Mouse (Mus musculus) layer of hippocampus, adult 9-11 months (tissue): Measurements from ENCODE around the gene Cubn.

Experiments used
- DNase-seq: peaks from one replicate; pipeline ENCODE4 v3.0.0; 2022

Cubn gene

GRCm38 (mm10) chr2:13480744-13481143, 10.9 kb downstream of the Cubn start:
- DNase-seq = no peak

- DNase-seq = no peak
Measured at GRCm38 (mm10) chr2:13479165-13479564, 12.4 kb downstream of the Cubn start.

DNA sequence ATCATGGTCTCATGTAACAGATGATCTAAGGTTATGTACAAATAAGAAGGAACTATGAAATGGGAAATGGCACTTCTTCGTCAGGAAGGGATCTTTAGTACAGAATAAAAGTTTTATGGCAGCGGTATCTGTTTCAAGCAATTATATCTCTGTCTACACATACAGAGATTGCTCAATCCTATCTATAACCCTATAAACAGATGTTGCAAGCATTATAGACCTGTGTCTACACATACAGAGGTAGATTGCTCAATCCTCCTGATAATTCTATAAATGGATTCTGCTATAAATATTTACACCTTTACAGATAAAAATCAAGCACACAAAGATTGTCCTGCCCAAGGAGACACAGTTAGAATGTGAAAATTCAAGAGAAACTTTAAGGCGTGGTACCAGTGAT, 21.5 kb downstream of the Cubn start:
- DNase-seq = no peak

DNA sequence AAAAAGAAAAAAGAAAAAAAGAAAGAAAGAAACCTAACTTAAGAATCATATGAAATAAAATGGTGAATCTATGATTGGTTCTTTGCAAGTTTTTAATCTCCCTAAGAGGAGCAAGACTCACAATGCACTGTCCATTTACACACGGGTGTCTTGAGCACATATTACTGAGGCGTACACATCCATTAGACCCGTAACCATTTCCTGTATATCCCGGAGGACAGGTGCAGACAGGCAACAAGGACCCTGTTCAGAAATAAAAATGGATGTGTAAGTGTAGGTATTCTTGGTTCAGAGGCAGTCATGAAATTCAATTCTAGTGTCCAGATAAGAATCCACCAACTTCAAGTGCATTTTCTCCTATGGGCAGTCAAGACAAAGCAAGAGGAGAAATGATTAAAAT, 22.0 kb downstream of the Cubn start:
- no peak for DNase-seq

DNA sequence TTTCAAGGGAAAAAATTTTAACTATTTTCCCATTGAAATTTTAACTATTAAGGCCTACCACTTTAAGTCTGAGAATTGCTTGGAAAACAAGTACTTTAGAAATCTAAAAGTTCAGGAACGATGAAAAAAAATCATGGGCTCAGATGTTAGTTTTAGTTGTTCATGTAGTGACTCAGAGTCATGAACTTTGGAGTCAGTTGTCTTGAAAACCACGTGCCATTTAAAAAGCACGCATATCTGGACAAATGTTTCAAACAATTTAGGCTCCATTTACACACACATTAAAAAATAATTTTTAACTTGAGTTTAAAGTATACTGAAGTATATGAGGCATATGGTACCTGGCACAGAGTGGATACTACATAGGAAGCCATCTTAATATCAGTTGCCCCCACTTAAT, 24.9 kb downstream of the Cubn start:
- DNase-seq = no peak

GRCm38 (mm10) chr2:13458088-13458487, 33.5 kb downstream of the Cubn start:
- DNase-seq = no peak

- no peak for DNase-seq
Measured at GRCm38 (mm10) chr2:13456821-13457220, 34.8 kb downstream of the Cubn start.

- DNase-seq = no peak
Measured at GRCm38 (mm10) chr2:13451495-13452491, 39.8 kb downstream of the Cubn start.

- DNase-seq = no peak
Measured at GRCm38 (mm10) chr2:13450895-13451294, 40.7 kb downstream of the Cubn start.

DNA sequence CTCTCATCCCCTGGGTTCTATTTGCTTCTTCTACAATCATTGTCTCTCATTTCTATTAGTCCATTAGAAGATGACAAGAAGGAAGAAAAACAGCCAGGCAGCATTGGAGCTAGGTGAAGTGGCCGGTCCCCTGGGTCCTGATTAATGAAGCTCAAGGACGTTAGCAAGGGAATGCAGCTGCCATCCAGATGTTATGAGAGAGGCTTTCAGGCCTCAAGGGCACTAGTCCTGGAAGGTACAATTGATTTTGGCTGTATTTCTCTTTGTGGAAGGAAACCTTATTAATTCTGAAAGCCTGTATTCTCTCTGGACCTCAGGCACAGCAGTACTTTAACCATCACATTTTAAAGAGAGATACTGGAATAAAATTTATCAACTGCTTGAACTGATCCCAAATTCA, 41.1 kb downstream of the Cubn start:
- no peak for DNase-seq

- no peak for DNase-seq
Measured at GRCm38 (mm10) chr2:13445156-13445555, 46.5 kb downstream of the Cubn start.

- DNase-seq = no peak
Measured at GRCm38 (mm10) chr2:13438983-13439382, 52.6 kb downstream of the Cubn start.

DNA sequence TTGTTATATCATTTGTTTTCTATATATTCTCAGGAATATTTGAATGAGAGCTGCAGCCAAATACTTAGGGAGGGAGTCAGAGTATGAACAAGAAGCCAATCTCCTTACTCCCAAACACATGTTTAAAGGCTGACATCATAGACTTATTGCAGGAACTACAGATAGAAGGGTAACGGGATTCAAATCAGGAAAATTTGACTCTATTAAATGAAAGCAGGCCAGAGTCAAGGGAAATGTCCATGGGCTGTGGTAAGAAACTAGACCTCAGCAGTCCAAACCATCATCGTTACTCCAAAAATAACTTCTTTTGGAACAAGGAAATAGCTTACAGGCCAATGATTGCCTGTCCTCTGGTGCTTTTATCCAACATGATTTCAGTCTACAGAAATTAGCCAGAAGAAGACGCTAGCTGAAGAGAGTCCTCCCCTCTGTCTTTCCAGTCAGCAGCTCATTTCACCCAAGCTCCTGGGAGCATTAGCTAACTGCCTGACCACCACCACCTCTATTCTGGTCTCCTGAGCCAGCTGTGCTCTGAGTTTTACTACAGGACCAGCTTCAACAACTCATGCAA, 53.3 kb downstream of the Cubn start:
- DNase-seq = no peak

DNA sequence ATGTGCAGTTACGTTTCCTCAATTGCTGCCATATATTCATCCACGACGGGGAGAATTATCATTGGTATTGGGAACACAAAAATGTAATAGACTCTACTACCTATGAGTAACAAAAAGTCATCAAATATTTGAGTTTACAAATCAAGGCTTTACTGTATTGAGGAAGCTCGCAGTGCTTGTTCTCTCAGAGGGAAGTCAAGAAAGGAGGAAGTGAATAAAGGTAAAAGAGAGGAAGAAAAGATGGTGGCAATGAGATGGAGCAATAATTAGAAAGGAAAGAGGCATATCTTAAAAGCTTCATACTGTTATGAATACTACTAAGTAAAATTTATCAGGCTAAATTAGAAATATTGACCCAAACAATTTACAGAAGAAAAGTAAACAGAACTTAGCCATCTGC, 59.6 kb downstream of the Cubn start:
- DNase-seq = no peak

GRCm38 (mm10) chr2:13421974-13422760, 69.4 kb downstream of the Cubn start:
- no peak for DNase-seq

DNA sequence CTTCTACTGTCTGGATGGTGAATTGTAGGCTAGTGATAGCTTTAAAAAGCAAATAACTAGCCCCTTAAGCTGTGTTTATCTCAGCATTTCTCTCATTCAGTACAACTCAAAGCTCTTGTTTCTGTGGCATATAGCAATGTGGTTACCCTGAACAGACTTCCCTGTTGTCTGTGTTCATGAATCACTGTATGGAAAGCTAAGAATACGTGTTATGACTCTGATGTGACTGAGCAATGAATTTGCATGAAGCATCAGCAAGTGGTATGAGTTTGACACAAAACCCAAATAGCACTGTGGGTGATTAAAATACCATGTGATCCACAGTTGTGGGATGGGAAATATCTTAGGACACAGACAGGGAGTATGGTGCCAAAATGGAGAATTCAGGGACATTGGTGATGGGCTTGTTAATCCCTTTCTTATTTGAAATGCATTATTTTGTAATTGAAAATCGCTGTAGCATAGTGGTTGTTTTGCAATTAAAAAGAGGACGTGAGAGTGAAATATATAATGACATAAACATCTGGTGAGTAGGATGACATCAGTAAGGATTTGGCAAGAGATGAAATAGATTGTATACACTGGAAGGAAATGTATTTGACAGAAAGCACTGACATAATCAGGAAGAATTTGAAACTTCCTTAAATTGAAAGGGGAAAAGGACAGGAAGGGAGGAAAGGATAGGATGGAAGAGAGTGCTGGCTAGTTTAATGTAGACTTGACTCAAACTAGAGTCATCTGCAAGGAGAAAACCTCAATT, 74.7 kb downstream of the Cubn start:
- no peak for DNase-seq

- peak; percentile 27 for DNase-seq
Measured at GRCm38 (mm10) chr2:13413520-13414178, 78.0 kb downstream of the Cubn start.

GRCm38 (mm10) chr2:13410660-13411059, 81.0 kb downstream of the Cubn start:
- no peak for DNase-seq

GRCm38 (mm10) chr2:13409767-13410519, 81.7 kb downstream of the Cubn start:
- DNase-seq = no peak

DNA sequence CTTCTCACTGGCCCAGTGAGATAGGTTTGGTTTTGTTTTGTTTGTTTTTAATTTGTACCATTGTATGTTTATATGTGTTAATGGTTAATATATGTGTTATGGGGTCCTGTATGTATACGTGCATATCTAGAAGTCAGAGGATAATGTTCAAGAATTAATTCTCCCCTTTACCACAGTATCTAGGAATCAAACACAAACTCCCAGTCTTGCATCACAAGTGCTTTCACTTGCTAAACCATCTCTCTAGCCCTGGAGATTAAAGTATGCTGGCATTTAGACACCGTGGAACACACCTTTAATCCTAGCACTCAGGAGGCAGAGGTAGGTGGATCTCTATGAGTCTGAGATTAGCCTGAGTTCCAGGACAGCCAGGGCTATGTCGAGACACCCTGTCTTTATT, 83.3 kb downstream of the Cubn start:
- no peak for DNase-seq

DNA sequence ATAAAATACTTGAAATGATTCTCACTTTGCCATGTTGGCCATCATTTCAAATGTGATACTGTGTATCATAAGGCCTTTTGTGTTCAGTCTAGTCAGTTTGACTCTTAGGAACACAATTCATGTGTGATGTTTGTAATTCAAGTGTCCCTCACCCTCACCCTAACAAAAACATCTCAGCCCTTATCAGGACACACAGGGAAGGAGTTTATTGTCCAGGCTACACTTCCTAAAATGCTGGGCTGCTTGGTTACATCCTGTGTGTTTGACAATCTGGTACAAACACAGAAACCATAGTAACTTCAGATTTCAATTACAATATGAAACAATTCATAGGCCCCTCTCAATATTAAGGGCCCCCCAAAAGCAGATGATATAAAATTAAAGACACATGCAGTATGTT, 83.9 kb downstream of the Cubn start:
- no peak for DNase-seq
